Mouse (Mus musculus): ENCODE measurements around the gene Atf3. TPM values are rescaled to one million over a fixed set of nuclear protein-coding genes. Genes with fewer than 3 reads are reported as not detected.

The Atf3 gene
- polyA plus RNA-seq, 1 experiment from 2014 or later, result 1.4 TPM

DNA sequence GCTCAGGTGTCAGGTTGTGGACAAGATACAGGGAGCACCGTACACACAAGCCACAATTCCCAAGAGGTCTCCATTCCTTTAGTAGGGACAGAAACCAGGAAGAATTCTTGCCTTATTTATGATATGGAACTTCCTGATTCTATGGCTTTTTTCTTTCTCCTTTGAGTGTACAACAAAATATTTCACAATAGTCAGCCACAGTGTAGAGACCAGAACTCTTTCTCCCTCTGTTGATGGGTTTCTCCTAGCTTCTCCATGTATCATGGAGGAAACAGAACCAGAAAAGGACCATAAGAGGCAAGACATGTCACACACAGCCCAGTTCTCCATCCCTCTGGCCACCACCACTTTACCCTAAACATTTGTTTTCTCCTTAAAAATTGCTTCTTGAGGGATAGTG lies 23.7 kb upstream of the Atf3 start:
- WGBS, result 93% methylated on average over 1 of the region's 1 CpGs
- no peak for ATAC-seq (ENCODE audit: low FRiP score)
- H3K9me3 ChIP-seq (ENCODE audit: control insufficient read depth, low read length), result no peaks in the 10 kb centered on the region

DNA sequence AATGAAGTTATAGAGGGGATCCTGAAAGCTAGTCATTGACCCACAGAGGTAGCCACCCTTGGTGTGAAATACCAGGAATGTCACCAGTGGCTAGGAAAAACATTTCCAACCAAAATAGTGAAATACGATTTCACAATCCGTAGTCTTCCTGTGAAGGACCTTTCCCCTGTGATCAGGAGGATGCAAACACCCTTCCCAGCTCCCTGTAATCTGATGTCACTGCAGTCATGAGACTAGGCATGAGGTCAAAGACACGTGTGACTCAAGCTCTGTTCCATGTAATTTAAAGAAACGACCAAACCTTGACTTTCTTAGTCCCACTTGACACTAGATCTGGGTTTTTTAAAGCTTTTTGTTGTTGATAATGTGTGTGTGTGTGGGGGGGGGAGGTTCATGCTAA lies 21.8 kb upstream of the Atf3 start:
- ATAC-seq (ENCODE audit: low FRiP score) (no peak), DNase-seq (ENCODE audit: low spot score) (no peak)
- H3K27me3 ChIP-seq (ENCODE audit: control insufficient read depth, insufficient read depth, low read length), result no peaks in the 10 kb centered on the region
- no peak overlapping the region for H3K27ac ChIP-seq (ENCODE audit: low read depth, low read length)
- H3K9me3 ChIP-seq (ENCODE audit: control insufficient read depth, low read length), result no peaks in the 10 kb centered on the region
- H3K4me2 ChIP-seq (replicated peaks; ENCODE audit: low read depth, low read length), result no peak overlapping the region
- WGBS, result 86% methylated on average over 4 of the region's 4 CpGs
- no peak overlapping the region for H3K9ac ChIP-seq (ENCODE audit: low read depth, low read length)
- no peaks in the 10 kb centered on the region for H3K4me1 ChIP-seq (replicated peaks; ENCODE audit: control insufficient read depth, insufficient read depth, low read length)
- no peaks in the 10 kb centered on the region for H3K36me3 ChIP-seq (ENCODE audit: control insufficient read depth, insufficient read depth, low read length)
- H3K4me3 ChIP-seq (ENCODE audit: low read depth, low read length), result no peak overlapping the region

More for the DNA sequence above, 23.7 kb upstream of the Atf3 start:
- no peak for DNase-seq (ENCODE audit: low spot score)
- no peak overlapping the region for H3K27ac ChIP-seq (ENCODE audit: low read depth, low read length)
- H3K27me3 ChIP-seq (ENCODE audit: control insufficient read depth, insufficient read depth, low read length), result no peaks in the 10 kb centered on the region
- no peaks in the 10 kb centered on the region for H3K4me1 ChIP-seq (replicated peaks; ENCODE audit: control insufficient read depth, insufficient read depth, low read length)
- H3K4me3 ChIP-seq (ENCODE audit: low read depth, low read length), result no peak overlapping the region
- no peak overlapping the region for H3K9ac ChIP-seq (ENCODE audit: low read depth, low read length)
- no peaks in the 10 kb centered on the region for H3K36me3 ChIP-seq (ENCODE audit: control insufficient read depth, insufficient read depth, low read length)
- no peak overlapping the region for H3K4me2 ChIP-seq (replicated peaks; ENCODE audit: low read depth, low read length)

GRCm38 (mm10) chr1:191235788-191236542 lies 18.1 kb upstream of the Atf3 start:
- Histone ChIP-seq H3K36me3 (ENCODE audit: control insufficient read depth, insufficient read depth, low read length) (no peaks in the 10 kb centered on the region), H3K4me1 (replicated peaks; ENCODE audit: control insufficient read depth, insufficient read depth, low read length) (no peaks in the 10 kb centered on the region), H3K27ac (ENCODE audit: low read depth, low read length) (no peak overlapping the region), H3K27me3 (ENCODE audit: control insufficient read depth, insufficient read depth, low read length) (no peaks in the 10 kb centered on the region), H3K9ac (ENCODE audit: low read depth, low read length) (no peak overlapping the region), H3K9me3 (ENCODE audit: control insufficient read depth, low read length) (no peaks in the 10 kb centered on the region), H3K4me2 (replicated peaks; ENCODE audit: low read depth, low read length) (no peak overlapping the region), H3K4me3 (ENCODE audit: low read depth, low read length) (no peak overlapping the region)
- ATAC-seq (ENCODE audit: low FRiP score) (no peak), DNase-seq (ENCODE audit: low spot score) (no peak)
- WGBS, result 85% methylated on average over 6 of the region's 6 CpGs

GRCm38 (mm10) chr1:191234837-191235236 lies 17.0 kb upstream of the Atf3 start:
- H3K4me1 ChIP-seq (replicated peaks; ENCODE audit: control insufficient read depth, insufficient read depth, low read length), result no peaks in the 10 kb centered on the region
- no peak for ATAC-seq (ENCODE audit: low FRiP score)
- no peak overlapping the region for H3K4me3 ChIP-seq (ENCODE audit: low read depth, low read length)
- H3K27ac ChIP-seq (ENCODE audit: low read depth, low read length), result no peak overlapping the region
- DNase-seq (ENCODE audit: low spot score), result no peak
- no peaks in the 10 kb centered on the region for H3K27me3 ChIP-seq (ENCODE audit: control insufficient read depth, insufficient read depth, low read length)
- 86% methylated on average over 4 of the region's 4 CpGs for WGBS
- H3K9me3 ChIP-seq (ENCODE audit: control insufficient read depth, low read length), result no peaks in the 10 kb centered on the region
- H3K36me3 ChIP-seq (ENCODE audit: control insufficient read depth, insufficient read depth, low read length), result no peaks in the 10 kb centered on the region
- no peak overlapping the region for H3K4me2 ChIP-seq (replicated peaks; ENCODE audit: low read depth, low read length)
- no peak overlapping the region for H3K9ac ChIP-seq (ENCODE audit: low read depth, low read length)

DNA sequence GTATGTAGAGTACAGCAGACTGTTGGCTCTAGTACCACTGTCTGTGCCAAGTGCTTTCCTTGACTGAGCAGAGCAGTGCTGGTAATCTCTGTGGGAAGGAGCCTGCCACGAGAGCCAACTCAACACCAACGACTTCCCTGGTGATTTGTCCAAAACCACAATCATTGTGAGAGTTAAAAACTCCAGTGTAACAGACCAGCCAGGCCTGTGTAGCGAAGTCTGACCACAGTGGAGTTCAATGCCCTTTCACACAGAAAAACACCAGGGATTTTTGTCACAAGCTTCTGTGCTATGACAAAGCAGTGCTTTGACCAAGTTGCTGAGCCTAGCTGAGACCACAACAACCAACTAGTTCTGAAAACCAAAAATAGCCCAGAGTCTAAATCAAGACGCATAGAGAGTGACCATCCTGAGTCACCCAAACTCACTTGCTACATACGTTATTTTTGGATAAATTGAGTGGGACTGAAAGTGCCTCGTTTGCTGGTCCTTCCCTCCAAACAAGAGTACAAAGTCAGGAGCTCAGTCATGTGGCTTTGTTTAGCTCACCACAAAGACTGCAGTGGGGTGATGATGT lies 12.6 kb upstream of the Atf3 start:
- 82% methylated on average over 6 of the region's 6 CpGs for WGBS
- H3K27me3 ChIP-seq (ENCODE audit: control insufficient read depth, insufficient read depth, low read length), result no peaks in the 10 kb centered on the region
- H3K36me3 ChIP-seq (ENCODE audit: control insufficient read depth, insufficient read depth, low read length), result no peaks in the 10 kb centered on the region
- H3K9me3 ChIP-seq (ENCODE audit: control insufficient read depth, low read length), result no peaks in the 10 kb centered on the region
- no peak overlapping the region for H3K27ac ChIP-seq (ENCODE audit: low read depth, low read length)
- H3K4me2 ChIP-seq (replicated peaks; ENCODE audit: low read depth, low read length), result no peak overlapping the region
- no peak overlapping the region for H3K4me3 ChIP-seq (ENCODE audit: low read depth, low read length)
- H3K9ac ChIP-seq (ENCODE audit: low read depth, low read length), result no peak overlapping the region
- H3K4me1 ChIP-seq (replicated peaks; ENCODE audit: control insufficient read depth, insufficient read depth, low read length), result no peaks in the 10 kb centered on the region
- ATAC-seq (ENCODE audit: low FRiP score) (no peak), DNase-seq (ENCODE audit: low spot score) (no peak)

DNA sequence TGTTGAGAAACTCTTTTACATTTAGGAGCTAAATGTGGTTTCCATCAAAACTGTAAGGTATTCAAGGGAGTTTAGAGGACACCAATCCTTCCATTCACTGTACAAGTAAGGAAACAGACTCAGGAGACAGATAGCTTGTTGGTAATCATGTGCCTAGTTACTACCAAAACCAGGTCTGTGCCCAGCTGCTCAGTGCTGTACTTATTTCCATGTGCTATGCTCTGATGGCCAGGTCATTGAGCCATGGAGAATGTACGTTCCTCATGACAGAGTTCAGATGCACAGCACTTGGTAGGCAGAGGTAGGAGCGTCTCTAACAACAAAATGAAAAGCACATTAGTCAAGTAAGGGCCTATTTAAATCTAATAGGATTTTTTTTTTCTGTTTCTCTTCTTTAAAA lies 8.7 kb upstream of the Atf3 start:
- 95% methylated on average over 2 of the region's 2 CpGs for WGBS

GRCm38 (mm10) chr1:191225771-191226170 lies 7.9 kb upstream of the Atf3 start:
- WGBS, result 90% methylated on average over 2 of the region's 2 CpGs
- no peak for ATAC-seq (ENCODE audit: low FRiP score)

More for the DNA sequence above, 8.7 kb upstream of the Atf3 start:
- Histone ChIP-seq H3K4me1 (replicated peaks; ENCODE audit: control insufficient read depth, insufficient read depth, low read length) (peaks cover 4% of the 10 kb centered on the region; the same call in 1 of the 2 replicates), H3K27ac (ENCODE audit: low read depth, low read length) (no peak overlapping the region), H3K9ac (ENCODE audit: low read depth, low read length) (no peak overlapping the region), H3K9me3 (ENCODE audit: control insufficient read depth, low read length) (no peaks in the 10 kb centered on the region), H3K36me3 (ENCODE audit: control insufficient read depth, insufficient read depth, low read length) (no peaks in the 10 kb centered on the region), H3K4me3 (ENCODE audit: low read depth, low read length) (no peak overlapping the region), H3K4me2 (replicated peaks; ENCODE audit: low read depth, low read length) (no peak overlapping the region), H3K27me3 (ENCODE audit: control insufficient read depth, insufficient read depth, low read length) (no peaks in the 10 kb centered on the region)
- no peak for ATAC-seq (ENCODE audit: low FRiP score)
- no peak for DNase-seq (ENCODE audit: low spot score)

GRCm38 (mm10) chr1:191224981-191225703 lies 7.3 kb upstream of the Atf3 start:
- H3K27ac ChIP-seq (ENCODE audit: low read depth, low read length), result no peak overlapping the region
- H3K36me3 ChIP-seq (ENCODE audit: control insufficient read depth, insufficient read depth, low read length), result no peaks in the 10 kb centered on the region
- DNase-seq (ENCODE audit: low spot score) (peak; percentile 1), ATAC-seq (ENCODE audit: low FRiP score) (no peak)
- H3K27me3 ChIP-seq (ENCODE audit: control insufficient read depth, insufficient read depth, low read length), result no peaks in the 10 kb centered on the region
- peak overlapping the region; percentile 78 for H3K4me3 ChIP-seq (ENCODE audit: low read depth, low read length)
- H3K9ac ChIP-seq (ENCODE audit: low read depth, low read length), result peak overlapping the region; percentile 65
- H3K4me2 ChIP-seq (replicated peaks; ENCODE audit: low read depth, low read length), result peak overlapping the region; percentile 88
- peaks cover 4% of the 10 kb centered on the region; the same call in 1 of the 2 replicates for H3K4me1 ChIP-seq (replicated peaks; ENCODE audit: control insufficient read depth, insufficient read depth, low read length)
- H3K9me3 ChIP-seq (ENCODE audit: control insufficient read depth, low read length), result no peaks in the 10 kb centered on the region
- 48% methylated on average over 9 of the region's 9 CpGs for WGBS

More at GRCm38 (mm10) chr1:191225771-191226170, 7.9 kb upstream of the Atf3 start:
- Histone ChIP-seq H3K27me3 (ENCODE audit: control insufficient read depth, insufficient read depth, low read length) (no peaks in the 10 kb centered on the region), H3K36me3 (ENCODE audit: control insufficient read depth, insufficient read depth, low read length) (no peaks in the 10 kb centered on the region), H3K9me3 (ENCODE audit: control insufficient read depth, low read length) (no peaks in the 10 kb centered on the region), H3K9ac (ENCODE audit: low read depth, low read length) (no peak overlapping the region), H3K4me3 (ENCODE audit: low read depth, low read length) (no peak overlapping the region), H3K4me2 (replicated peaks; ENCODE audit: low read depth, low read length) (no peak overlapping the region), H3K4me1 (replicated peaks; ENCODE audit: control insufficient read depth, insufficient read depth, low read length) (peaks cover 4% of the 10 kb centered on the region; the same call in 1 of the 2 replicates), H3K27ac (ENCODE audit: low read depth, low read length) (no peak overlapping the region)
- no peak for DNase-seq (ENCODE audit: low spot score)

Measured in hindbrain, embryonic 11.5 days (tissue).